Mouse (Mus musculus): ENCODE data around the gene Map4k4. TPM values are rescaled to one million over a fixed set of nuclear protein-coding genes. Genes with fewer than 3 reads are reported as not detected.

Map4k4 gene
- total RNA-seq, 1 experiment from 2014 or later = 231 TPM

GRCm38 (mm10) chr1:40033315-40033714 is 132.6 kb downstream of the Map4k4 start:
- no peak for ATAC-seq (replicated peaks in 1 of 2; ENCODE audit: insufficient read depth in 1 of 2, low FRiP score in 2 of 2, low TSS enrichment in 1 of 2, low read depth in 1 of 2, poor library complexity in 2 of 2, severe bottlenecking in 2 of 2)

GRCm38 (mm10) chr1:40033743-40034420 is 133.2 kb downstream of the Map4k4 start:
- ATAC-seq (replicated peaks in 1 of 2; ENCODE audit: insufficient read depth in 1 of 2, low FRiP score in 2 of 2, low TSS enrichment in 1 of 2, low read depth in 1 of 2, poor library complexity in 2 of 2, severe bottlenecking in 2 of 2) = no peak

- peak in 1 of 2 experiments; percentile 39; a peak in 1 of 4 replicates for ATAC-seq (replicated peaks in 1 of 2; ENCODE audit: insufficient read depth in 1 of 2, low FRiP score in 2 of 2, low TSS enrichment in 1 of 2, low read depth in 1 of 2, poor library complexity in 2 of 2, severe bottlenecking in 2 of 2)
Observed at GRCm38 (mm10) chr1:40037831-40038230, 137.1 kb downstream of the Map4k4 start.

GRCm38 (mm10) chr1:40045686-40046085 is 145.0 kb downstream of the Map4k4 start:
- peak; percentile 89 to 92 for ATAC-seq (replicated peaks in 1 of 2; ENCODE audit: insufficient read depth in 1 of 2, low FRiP score in 2 of 2, low TSS enrichment in 1 of 2, low read depth in 1 of 2, poor library complexity in 2 of 2, severe bottlenecking in 2 of 2)

- no peak for ATAC-seq (replicated peaks in 1 of 2; ENCODE audit: insufficient read depth in 1 of 2, low FRiP score in 2 of 2, low TSS enrichment in 1 of 2, low read depth in 1 of 2, poor library complexity in 2 of 2, severe bottlenecking in 2 of 2)
Observed at GRCm38 (mm10) chr1:40046600-40046999, 145.9 kb downstream of the Map4k4 start.

GRCm38 (mm10) chr1:40051157-40051556 is 150.4 kb downstream of the Map4k4 start:
- ATAC-seq (replicated peaks in 1 of 2; ENCODE audit: insufficient read depth in 1 of 2, low FRiP score in 2 of 2, low TSS enrichment in 1 of 2, low read depth in 1 of 2, poor library complexity in 2 of 2, severe bottlenecking in 2 of 2) = peak; percentile 95 to 99

GRCm38 (mm10) chr1:40052156-40052555 is 151.4 kb downstream of the Map4k4 start:
- ATAC-seq (replicated peaks in 1 of 2; ENCODE audit: insufficient read depth in 1 of 2, low FRiP score in 2 of 2, low TSS enrichment in 1 of 2, low read depth in 1 of 2, poor library complexity in 2 of 2, severe bottlenecking in 2 of 2) = no peak

GRCm38 (mm10) chr1:40053071-40053470 is 152.4 kb downstream of the Map4k4 start:
- no peak for ATAC-seq (replicated peaks in 1 of 2; ENCODE audit: insufficient read depth in 1 of 2, low FRiP score in 2 of 2, low TSS enrichment in 1 of 2, low read depth in 1 of 2, poor library complexity in 2 of 2, severe bottlenecking in 2 of 2)

- ATAC-seq (replicated peaks in 1 of 2; ENCODE audit: insufficient read depth in 1 of 2, low FRiP score in 2 of 2, low TSS enrichment in 1 of 2, low read depth in 1 of 2, poor library complexity in 2 of 2, severe bottlenecking in 2 of 2) = no peak
Observed at GRCm38 (mm10) chr1:40055051-40055450, 154.3 kb downstream of the Map4k4 start.

- ATAC-seq (replicated peaks in 1 of 2; ENCODE audit: insufficient read depth in 1 of 2, low FRiP score in 2 of 2, low TSS enrichment in 1 of 2, low read depth in 1 of 2, poor library complexity in 2 of 2, severe bottlenecking in 2 of 2) = no peak
Observed at GRCm38 (mm10) chr1:40055963-40056362, 155.2 kb downstream of the Map4k4 start.

- no peak for ATAC-seq (replicated peaks in 1 of 2; ENCODE audit: insufficient read depth in 1 of 2, low FRiP score in 2 of 2, low TSS enrichment in 1 of 2, low read depth in 1 of 2, poor library complexity in 2 of 2, severe bottlenecking in 2 of 2)
Observed at GRCm38 (mm10) chr1:40057351-40057750, 156.6 kb downstream of the Map4k4 start.

GRCm38 (mm10) chr1:40058013-40058412 is 157.3 kb downstream of the Map4k4 start:
- ATAC-seq (replicated peaks in 1 of 2; ENCODE audit: insufficient read depth in 1 of 2, low FRiP score in 2 of 2, low TSS enrichment in 1 of 2, low read depth in 1 of 2, poor library complexity in 2 of 2, severe bottlenecking in 2 of 2) = no peak

GRCm38 (mm10) chr1:40059122-40059774 is 158.5 kb downstream of the Map4k4 start:
- peak; percentile 33 to 46 for ATAC-seq (replicated peaks in 1 of 2; ENCODE audit: insufficient read depth in 1 of 2, low FRiP score in 2 of 2, low TSS enrichment in 1 of 2, low read depth in 1 of 2, poor library complexity in 2 of 2, severe bottlenecking in 2 of 2)

GRCm38 (mm10) chr1:40061359-40061758 is 160.6 kb downstream of the Map4k4 start:
- no peak for ATAC-seq (replicated peaks in 1 of 2; ENCODE audit: insufficient read depth in 1 of 2, low FRiP score in 2 of 2, low TSS enrichment in 1 of 2, low read depth in 1 of 2, poor library complexity in 2 of 2, severe bottlenecking in 2 of 2)

GRCm38 (mm10) chr1:40063409-40063808 is 162.7 kb downstream of the Map4k4 start:
- ATAC-seq (replicated peaks in 1 of 2; ENCODE audit: insufficient read depth in 1 of 2, low FRiP score in 2 of 2, low TSS enrichment in 1 of 2, low read depth in 1 of 2, poor library complexity in 2 of 2, severe bottlenecking in 2 of 2) = no peak

GRCm38 (mm10) chr1:40064508-40064907 is 163.8 kb downstream of the Map4k4 start:
- no peak for ATAC-seq (replicated peaks in 1 of 2; ENCODE audit: insufficient read depth in 1 of 2, low FRiP score in 2 of 2, low TSS enrichment in 1 of 2, low read depth in 1 of 2, poor library complexity in 2 of 2, severe bottlenecking in 2 of 2)

GRCm38 (mm10) chr1:40072558-40072957 is 171.8 kb downstream of the Map4k4 start:
- ATAC-seq (replicated peaks in 1 of 2; ENCODE audit: insufficient read depth in 1 of 2, low FRiP score in 2 of 2, low TSS enrichment in 1 of 2, low read depth in 1 of 2, poor library complexity in 2 of 2, severe bottlenecking in 2 of 2) = no peak

GRCm38 (mm10) chr1:40073779-40074178 is 173.1 kb downstream of the Map4k4 start, which contains the start of gene Il1r2:
Gene Il1r2 (plus strand): TSS chr1:40074079.
- no peak for ATAC-seq (replicated peaks in 1 of 2; ENCODE audit: insufficient read depth in 1 of 2, low FRiP score in 2 of 2, low TSS enrichment in 1 of 2, low read depth in 1 of 2, poor library complexity in 2 of 2, severe bottlenecking in 2 of 2)
